Mouse (Mus musculus): Measurements from ENCODE around the gene Arhgap8.

GRCm38 (mm10) chr15:84671401-84672307 lies 48.2 kb upstream of the Arhgap8 start:
- TF ChIP-seq CTCF (IDR thresholded peaks at IDR 0.05; ENCODE audit: borderline replicate concordance, insufficient read depth, low read depth, low read length): peak; percentile 28; the same call in 1 of the 2 replicates
- TF ChIP-seq POLR2A (IDR thresholded peaks at IDR 0.05; ENCODE audit: borderline replicate concordance, insufficient read depth, low read length): no peak

Data from cerebellum, adult 2 months (tissue).